Mouse (Mus musculus) frontal cortex, postnatal 25 days (tissue): ENCODE data around the gene Fam198b.

Experiments used
- DNase-seq, 2 experiments: peaks; one replicate each; pipeline ENCODE4 v3.0.0; 2022; ENCODE audit warnings: low spot score in 2 of 2

The Fam198b gene

GRCm38 (mm10) chr3:79980714-79981113 lies 96.4 kb downstream of the Fam198b start:
- no peak for DNase-seq

GRCm38 (mm10) chr3:79983961-79984419 lies 99.7 kb downstream of the Fam198b start:
- no peak for DNase-seq

GRCm38 (mm10) chr3:79984542-79984941 lies 100.2 kb downstream of the Fam198b start:
- no peak for DNase-seq

- no peak for DNase-seq
These were observed 104.9 kb downstream of the Fam198b start for GRCm38 (mm10) chr3:79989250-79989649.

GRCm38 (mm10) chr3:79989911-79990310 lies 105.6 kb downstream of the Fam198b start:
- DNase-seq, result no peak

GRCm38 (mm10) chr3:79990480-79990879 lies 106.1 kb downstream of the Fam198b start:
- no peak for DNase-seq

GRCm38 (mm10) chr3:79994029-79994539 lies 109.8 kb downstream of the Fam198b start:
- no peak for DNase-seq

GRCm38 (mm10) chr3:79995726-79996125 lies 111.4 kb downstream of the Fam198b start:
- DNase-seq, result no peak
